Mouse (Mus musculus) urinary bladder, postnatal 14 days (tissue): ENCODE results near the gene Gm42957.
A peak's percentile ranks its signal among the peaks of the same experiment; 100 is the strongest.
"Not testable (repeated sequence)": the region's sequence is repeated elsewhere in the genome, so short reads cannot be mapped to it uniquely, and the experiment has no call there.

Source experiments
- DNase-seq: peaks from one replicate; pipeline ENCODE4 v3.0.0; 2021; ENCODE audit warnings: low spot score

Gm42957 gene

DNA sequence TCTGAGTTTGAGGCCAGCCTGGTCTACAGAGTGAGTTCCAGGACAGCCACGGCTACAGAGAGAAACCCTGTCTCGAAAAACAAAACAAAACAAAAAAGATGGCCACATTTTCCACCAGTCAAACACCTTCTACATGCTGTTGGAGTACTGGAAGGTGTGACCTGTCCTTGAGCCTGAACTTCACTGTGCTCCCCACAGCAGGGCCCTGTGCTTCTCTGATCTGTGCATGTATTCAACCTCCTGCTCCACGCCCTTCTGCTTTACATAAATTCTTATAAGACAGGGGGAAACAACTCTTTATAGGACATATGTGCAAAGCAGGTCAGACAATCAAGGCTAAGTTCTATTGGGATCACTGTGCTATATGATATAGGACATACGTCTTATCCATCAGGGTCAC is 12.1 kb upstream of the Gm42957 start:
- DNase-seq: no peak

DNA sequence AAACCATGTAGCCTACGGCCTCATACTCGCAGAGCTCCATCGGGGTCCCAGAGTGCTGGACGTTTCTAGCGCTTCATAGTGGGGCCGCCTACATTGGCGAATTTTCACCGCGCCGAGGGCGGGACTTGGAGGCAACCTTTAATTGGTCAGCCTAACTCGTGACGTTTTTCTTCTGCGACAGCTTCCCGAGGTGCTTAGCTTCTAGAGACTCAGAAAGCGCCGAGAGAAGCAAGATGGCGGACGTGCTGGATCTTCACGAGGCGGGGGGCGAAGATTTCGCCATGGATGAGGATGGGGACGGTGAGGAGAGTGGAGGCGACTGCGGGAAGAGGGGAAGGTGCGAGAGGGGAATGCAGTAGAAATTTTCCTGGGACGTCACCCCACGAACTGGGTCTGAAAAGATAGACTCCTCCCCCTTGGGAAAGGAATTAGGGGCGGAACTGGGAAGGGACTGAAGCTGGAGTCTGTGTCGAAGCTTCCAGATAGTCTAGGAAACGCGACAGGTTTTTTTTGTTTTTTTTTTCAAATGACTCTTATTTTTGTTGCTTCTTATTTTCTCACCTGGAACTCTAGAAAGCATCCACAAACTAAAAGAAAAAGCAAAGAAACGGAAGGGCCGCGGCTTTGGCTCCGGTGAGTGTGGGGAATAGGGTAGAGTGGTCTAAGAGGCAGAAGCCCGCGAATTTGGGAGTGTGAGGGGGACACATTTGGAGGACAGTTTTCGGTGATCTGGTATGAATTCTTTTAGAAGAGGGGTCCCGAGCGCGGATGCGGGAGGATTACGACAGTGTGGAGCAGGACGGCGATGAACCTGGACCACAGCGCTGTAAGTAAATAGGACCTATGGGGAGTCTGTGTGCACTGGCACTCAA is 5.3 kb upstream of the Gm42957 start, which contains the start of gene Rbm8a:
TSS of gene Rbm8a (plus strand) at position 205 of the 872 bp plus-strand sequence.
- peak; percentile 96 for DNase-seq

DNA sequence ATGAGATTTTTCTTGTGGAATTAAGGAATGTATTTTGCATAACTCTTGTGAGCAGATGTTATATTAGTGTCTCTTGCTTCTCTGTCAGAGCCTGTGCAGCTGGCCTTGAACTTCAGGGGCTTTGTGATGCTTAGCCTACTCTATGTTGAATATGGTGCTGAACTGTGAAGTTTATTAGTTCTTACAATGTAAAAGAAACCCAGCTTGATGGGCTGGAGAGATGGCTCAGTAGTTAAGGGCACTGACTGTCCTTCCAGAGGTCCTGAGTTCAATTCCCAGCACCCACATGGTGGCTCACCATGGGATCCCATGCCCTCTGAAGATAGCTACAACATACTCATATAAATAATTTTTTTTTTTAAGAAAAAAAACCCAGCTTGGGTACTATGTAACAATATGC is 3.2 kb upstream of the Gm42957 start:
- DNase-seq: no peak

DNA sequence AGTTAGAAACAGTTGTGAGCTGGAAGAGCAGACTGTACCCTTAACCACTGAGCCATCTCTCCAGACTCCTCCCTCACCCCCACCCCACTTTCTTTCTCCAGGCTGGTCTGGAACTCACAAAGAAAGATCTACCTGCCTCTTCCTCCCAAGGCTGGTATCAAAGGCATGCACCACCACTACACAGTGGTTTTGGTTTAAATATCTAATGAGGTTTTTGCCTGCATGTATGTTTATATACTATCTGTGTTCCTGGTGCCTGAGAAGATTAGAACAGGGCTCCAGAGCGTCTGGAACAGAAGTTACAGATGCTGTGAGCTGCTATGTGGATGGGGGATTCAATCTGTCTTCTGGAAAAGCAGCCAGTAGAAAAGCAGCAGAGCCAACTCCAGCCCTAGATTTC is 1.3 kb upstream of the Gm42957 start:
- no peak for DNase-seq

DNA sequence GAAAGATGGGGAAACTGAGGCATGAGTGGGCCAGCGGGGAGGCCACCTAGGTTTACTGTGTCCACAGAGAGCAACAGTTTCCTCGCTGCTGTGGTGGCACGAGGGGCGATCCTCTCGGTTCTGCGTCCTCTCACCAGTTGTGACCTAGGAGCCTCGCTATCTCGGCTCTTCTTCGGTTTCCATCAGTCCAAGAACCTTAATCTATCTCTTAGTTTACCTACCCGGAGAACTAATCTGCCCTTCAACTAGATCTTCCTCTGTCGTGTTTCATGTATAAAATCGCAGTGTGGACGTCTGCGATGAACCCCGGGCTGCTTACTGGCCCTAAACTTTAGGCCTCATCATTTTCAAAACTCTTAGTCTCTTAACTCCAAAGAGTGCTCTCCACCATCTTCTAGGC is 632 bp downstream of the Gm42957 start:
- DNase-seq: no peak

DNA sequence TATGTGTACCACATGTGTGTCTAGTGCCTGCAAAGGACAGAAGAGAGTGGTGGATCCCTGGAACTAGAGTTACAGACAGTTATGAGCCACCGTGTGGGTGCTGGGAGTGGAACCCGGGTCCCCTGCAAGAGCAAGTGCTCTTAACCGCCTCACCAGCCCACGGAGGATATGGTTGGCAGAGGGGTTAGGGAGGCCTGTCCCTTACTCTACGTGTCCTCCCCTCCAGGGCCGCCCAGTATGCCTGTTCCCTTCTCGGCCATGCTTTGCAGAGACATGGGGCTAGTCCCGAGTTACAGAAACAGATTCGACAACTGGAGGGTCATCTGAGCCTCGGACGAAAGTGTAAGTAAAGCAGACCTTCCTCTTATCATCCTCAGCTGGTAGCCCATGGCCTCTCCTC is 1.2 kb downstream of the Gm42957 start:
- DNase-seq: no peak

DNA sequence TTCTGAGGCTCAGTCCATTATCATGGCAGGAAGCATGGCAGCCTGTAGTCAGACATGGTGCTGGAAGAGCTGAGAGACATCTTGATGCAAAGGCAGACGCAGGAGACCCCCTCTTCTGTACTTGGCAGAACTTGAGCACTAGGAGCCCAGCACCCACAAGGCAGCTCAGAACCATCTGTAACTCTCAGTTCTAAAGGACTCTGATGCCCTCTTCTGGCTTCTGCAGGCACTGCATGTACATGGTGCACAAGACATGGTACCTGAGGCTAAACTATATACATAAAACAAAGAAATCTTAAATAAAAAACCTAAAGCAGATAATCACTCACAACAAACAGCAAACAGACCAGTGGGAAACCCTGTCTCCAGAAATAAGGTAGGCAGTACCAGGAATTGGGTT is 3.9 kb downstream of the Gm42957 start:
- peak; percentile 68 for DNase-seq

DNA sequence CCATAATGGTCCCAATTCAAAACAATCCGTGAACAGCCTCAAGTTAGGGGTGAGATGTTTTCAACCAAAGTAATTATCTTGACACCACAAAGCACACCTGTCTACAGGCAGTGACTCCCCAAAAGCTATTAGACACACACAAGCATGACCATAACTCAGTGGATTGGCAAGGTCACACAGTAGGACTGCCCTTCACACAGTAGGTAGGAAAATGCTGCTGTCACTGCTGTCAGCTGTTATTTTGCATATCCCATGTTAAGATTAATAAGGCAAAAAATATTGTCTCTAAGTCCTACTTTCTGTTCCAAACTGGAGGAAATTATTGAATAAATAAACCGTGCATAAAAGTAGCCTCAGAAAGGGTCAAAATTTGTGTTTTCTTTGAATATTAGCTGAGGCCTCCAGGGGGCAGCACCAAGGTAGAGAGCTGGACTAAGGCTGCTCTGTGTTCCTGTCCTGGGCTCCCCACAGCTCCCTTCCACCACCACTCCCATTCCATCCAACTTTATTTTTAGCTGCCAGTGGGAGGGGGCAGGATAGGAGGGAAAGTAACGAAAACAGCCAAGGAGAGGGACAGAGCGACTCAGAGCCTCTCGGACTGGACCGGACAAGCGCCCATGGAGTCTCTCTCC is 9.9 kb downstream of the Gm42957 start, which contains the start of gene Itga10:
TSS of gene Itga10 (plus strand) at position 567 of the 632 bp plus-strand sequence.
- peak; percentile 63 for DNase-seq

DNA sequence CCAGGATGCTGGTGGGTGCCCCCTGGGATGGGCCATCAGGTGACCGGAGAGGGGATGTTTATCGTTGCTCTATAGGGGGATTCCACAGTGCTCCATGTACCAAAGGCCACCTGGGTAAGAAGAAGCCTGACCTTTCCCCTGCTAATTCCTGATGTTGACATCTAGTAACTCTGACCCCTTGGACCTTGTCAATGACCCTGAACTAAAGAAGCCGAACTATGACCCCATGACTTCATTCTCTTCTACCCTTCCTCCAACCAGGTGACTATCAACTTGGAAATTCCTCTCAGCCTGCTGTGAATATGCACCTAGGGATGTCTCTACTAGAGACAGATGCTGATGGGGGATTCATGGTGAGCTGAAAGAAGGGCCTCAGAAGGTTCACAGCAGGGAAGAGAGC is 12.1 kb downstream of the Gm42957 start:
- no peak for DNase-seq

DNA sequence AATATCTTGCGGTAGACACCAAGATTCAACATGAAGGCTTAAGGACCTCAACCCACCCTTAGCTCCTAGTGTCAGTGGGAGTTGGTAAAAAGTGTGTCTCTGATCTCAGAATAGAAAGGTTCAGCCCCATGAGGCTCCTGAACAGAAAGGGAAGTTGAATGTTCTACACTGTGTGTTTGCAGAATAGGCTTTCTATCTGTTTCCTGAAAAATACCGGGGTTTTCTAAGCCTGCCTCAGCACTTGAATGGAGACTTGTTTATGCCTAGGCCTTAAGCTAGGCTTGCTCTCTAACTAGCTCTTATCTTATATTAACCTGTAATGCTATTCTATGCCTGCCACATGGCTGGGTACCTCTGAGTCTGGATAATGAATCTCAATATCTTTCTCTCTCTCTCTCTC is 25.6 kb downstream of the Gm42957 start:
- DNase-seq: no peak

DNA sequence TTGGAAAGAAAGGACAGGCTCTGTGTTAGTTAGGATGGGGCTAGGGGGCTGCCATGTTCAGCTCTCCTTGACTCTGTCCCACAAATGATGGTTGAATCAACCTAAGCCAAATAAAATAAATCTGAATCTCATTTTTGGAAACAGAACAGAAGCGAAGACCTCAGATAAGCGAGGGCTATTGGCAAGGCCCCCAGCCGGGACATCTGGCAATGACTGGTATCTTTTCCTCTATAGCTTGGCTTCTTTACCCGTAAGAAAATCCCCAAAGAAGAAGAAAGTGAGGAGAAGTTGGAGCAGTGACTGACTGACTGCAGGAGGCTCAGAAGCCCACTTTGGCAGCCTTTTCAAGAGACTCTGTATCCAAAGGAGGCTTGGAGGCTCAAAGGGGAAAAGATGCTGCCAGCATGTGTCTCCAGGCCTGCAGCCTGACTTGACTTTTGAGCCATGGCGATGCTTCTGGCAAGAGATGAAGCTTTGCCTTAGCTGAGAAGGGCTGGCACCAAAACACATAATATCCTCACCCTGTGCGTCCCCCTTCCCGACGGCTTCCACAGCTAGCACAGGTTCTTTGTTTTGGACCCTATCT is 27.6 kb downstream of the Gm42957 start:
- DNase-seq: no peak

DNA sequence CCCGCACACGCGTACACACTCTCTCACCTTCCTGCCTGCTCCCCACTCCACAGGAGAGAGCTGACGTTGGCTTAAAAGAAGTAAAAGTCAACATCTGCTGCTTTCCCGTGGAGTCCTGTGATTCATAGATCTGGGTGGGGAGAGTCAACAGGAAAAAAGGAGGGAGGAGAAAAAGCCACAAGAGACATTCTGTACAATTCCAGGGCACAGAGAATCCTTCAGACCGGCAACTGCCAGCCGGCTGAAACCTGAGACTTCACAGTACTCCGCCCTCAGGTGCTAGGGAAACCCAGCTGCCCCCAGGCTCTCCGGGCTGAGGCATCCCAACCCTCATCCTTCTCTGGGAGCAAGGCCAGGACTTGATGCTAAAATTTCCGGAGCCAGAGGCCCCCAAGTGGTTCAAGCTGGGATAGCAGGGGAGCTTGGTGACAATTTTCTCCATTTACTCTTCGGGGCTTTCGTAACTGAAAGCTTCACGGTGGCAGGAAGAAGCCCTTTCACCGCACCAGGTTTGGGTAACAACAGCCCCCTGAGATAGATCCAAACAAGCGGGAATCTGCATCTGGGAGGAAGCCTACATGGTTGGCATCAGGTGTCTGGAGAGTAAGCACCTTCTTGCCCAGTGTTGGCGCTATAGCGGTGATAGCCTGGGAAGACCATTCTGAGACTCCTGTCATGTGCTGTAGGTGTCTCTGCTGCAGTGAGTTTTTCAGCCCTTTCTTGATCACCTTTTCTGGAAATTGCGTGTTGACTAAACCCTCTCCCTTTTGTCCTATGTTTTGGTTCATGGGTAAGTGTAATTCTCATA is 28.4 kb downstream of the Gm42957 start:
- peak; percentile 88 for DNase-seq

DNA sequence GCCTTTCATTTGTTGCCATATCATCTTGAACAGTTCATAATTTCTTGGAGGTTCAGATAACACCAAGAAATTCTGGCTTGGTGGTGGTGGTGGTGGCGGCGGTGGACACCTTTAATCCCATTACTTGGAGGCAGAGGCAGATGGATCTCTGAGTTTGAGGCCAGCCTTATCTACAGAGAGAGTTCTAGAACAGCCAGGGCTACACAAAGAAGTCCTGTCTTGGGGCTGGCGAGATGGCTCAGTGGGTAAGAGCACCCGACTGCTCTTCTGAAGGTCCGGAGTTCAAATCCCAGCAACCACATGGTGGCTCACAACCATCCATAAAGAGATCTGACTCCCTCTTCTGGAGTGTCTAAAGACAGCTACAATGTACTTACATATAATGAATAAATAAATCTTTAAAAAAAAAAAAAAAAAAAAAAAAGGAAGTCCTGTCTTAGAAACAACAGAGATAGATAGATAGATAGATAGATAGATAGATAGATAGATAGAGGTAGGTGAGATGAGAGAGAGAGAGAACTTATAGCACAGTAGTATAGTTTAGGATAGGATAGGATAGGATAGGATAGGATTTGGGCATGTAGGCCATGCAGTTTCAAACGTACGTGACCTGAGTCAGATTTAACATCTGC is 30.6 kb downstream of the Gm42957 start:
- DNase-seq: not testable (repeated sequence)

DNA sequence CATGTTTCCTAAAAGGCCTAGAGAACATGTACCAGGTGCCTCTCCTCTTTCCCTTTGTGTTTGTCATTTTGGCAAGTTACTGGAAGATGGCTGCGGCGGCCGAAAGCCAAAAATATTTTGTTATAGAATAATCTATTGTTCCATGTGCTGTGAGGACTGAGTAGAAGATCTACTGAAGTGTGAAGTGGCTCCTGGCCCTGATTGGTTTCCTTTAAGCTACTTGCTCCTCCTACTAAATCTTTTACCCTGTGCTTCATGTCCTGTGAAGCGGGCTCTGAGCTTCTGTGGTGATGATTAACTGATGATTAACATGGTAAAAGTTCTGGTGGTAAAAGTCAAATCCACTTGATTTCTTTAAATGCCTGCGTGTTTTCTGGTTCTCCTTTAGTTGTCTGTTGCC is 31.6 kb downstream of the Gm42957 start:
- DNase-seq: no peak

DNA sequence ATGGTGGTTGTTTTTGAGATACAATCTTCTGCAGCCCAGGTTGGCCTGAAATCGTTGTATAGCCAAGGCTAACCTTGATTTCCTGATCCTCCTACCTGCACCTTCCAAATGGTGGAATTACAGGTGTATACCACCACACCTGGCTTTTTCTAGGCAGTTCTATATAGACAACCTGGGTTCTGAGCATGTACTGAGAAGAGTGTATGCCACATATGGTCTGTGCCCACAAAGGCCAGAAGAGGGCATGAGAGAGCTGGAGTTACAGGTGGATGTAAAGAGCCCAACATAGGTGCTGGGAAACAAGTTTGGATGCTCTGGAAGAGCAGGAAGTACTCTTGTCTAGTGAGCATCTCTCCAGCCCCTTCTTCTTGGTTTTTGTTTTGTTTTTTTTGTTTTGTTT is 32.0 kb downstream of the Gm42957 start:
- DNase-seq: peak; percentile 56

DNA sequence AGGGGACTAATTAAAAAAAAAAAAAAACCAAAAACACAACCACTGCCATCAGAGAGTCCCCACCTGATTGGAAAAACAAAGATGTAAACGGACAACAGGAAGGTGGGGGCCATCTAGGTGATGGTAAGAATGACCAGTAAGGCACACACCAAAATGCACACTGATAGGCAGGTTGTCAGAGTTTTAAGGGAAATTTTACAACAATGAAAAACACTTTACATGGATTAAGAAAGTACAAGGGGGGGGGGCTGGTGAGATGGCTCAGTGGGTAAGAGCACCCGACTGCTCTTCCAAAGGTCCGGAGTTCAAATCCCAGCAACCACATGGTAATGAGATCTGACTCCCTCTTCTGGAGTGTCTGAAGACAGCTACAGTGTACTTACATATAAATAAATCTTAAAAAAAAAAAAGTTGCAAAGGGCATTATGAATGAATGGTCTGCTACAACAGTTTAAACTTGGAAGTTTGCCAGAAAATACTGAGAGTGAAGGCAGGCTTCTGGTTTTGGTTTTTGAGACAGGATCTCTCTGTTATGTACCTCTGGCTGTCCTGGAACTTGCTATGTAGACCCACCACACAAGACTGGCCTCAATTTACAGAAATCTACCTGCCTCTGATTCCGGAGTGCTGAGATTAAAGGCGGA is 33.3 kb downstream of the Gm42957 start:
- DNase-seq: no peak

DNA sequence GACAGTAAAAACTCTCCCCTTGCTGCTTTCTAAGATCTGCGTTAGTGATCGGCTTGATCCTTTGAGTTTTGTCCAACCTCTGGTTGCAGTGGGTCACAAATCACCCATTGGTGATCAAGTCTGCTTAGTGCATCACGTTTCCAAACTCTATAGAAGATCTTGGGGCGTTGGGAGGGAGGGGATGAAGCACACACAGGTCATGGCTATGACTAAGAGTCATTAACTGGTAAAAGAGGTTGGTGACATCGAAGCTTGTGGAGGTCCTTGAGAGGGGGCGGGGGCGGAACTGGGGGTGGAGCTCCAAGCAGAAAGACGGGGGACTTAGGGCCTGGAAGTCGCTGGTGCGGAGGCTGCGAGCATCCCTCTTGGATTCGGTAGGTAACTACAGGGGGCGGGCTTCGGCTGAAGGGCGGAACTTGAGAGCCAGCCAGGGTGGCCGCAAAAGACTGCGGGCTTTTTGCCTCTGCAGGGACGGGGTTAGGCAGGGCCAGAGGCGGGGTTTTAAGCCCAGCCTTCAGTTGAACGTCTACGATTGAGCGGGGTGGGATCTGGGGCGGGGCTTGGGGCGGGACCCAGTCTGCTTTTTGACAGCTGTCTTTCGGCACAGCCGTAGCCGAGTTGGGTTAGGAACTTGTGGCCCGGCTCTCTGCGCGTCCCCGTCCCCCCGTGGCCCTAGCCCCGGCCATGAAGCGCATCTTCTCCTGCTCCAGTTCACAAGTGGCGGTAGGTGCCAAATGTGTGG is 34.6 kb downstream of the Gm42957 start, which contains the start of gene Ankrd35:
TSS of gene Ankrd35 (plus strand) at position 405 of the 742 bp plus-strand sequence.
- DNase-seq: peak; percentile 88

DNA sequence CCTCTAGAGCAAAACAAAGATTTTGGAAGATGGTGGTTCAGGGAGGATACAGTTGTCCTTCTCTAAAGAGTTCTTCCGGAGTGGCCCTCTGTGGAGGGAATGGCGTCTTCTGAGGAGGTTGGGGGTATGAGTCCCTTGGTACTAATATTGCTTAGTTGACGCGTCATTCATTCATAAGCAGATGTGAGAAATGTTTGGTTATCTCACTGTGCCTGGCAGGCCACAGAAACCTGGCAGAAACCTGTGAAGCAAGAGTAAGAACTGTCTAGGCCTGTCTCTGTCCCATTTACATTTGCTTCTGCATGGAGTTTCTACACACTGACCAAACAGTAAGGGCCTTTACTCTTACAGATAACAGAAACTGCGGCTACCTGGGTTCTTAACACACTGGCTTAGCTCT is 36.2 kb downstream of the Gm42957 start:
- no peak for DNase-seq

DNA sequence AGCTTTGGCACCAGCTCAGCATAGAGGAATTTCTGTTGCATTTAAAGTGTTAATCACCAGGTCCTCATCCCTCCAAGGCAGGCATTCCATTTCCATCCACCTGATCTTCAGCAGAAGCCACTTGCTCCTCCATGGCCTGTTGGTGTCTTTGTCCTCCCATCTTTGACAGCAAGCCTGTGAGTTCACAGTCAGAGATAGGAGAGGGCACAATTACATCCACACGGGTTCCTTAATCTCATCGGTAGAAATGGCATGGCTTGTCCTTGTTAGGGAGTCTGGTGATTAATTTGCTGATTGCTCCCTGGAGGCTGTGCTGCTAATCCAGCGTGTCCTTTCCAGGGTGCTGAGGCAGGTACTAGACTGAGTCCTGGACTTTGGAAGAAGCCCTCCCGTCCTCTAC is 38.2 kb downstream of the Gm42957 start:
- no peak for DNase-seq

DNA sequence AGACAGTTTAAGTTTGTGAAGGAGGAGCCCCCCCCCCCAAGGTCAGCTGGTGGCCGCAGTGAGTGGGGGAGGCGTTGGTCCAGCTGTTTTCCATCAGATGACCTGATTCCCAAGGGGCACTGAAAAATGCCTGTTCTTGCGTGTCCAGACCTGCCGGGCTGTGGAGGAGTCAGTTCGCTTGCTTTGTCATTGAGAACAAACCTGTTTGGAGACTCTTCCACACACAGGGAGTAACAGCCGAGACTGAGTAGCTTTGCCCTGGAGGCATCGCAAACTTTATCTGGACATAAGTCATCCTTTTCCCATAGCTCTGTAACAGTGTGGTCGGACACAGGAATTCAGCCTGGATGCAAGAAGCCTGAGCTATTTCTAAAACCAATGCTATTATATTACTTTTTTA is 39.2 kb downstream of the Gm42957 start:
- peak; percentile 67 for DNase-seq
